Mouse (Mus musculus) cortical plate, adult 2 months (tissue): ENCODE data around the gene Aurkb.

Source experiments
- CTCF ChIP-seq: fragments of 200-500 bp; IDR thresholded peaks from 2 replicates; pipeline ENCODE4 v1.5.1; 2011; ENCODE audit warnings: mild to moderate bottlenecking, control low read depth, low read length; ENCODE audit not compliant: insufficient read depth; ENCODE audit errors: extremely low read depth
- POLR2A ChIP-seq: fragments of 200-500 bp; IDR thresholded peaks from 2 replicates; pipeline ENCODE4 v1.6.1; 2011; ENCODE audit warnings: mild to moderate bottlenecking, low read length, control low read depth; ENCODE audit not compliant: insufficient read depth; ENCODE audit errors: extremely low read depth

- TF ChIP-seq CTCF (no peak), POLR2A (0 out of 2 replicates have a peak, but pooled peaks have one; percentile 25)
Observed at GRCm38 (mm10) chr11:69062194-69062760, 16.8 kb downstream of the Aurkb start.
